Mouse (Mus musculus) hindbrain, embryonic 12.5 days (tissue): ENCODE measurements around the gene Mrpl39. TPM values are rescaled to one million over a fixed set of nuclear protein-coding genes. Genes with fewer than 3 reads are reported as not detected.

Experiments
- microRNA counts: library from miRNA; unstranded; fragments of <30 nt; microRNA quantifications from one replicate; lab custom pipeline; 2017
- microRNA-seq: library from miRNA; unstranded; fragments of <30 nt; microRNA quantifications from one replicate; pipeline ENCODE4, GENCODE M21; 2017
- polyA plus RNA-seq: library from polyadenylated mRNA; unstranded; fragments of >200 nt; fragmentation: Nextera tagmentation; extraction: Ambion mirVana; gene quantifications from 2 replicates; pipeline ENCODE4 v1.2.1, GENCODE M21; 2016

Gene Mrpl39
- polyA plus RNA-seq, 1 experiment from 2014 or later = 42.7 TPM

MicroRNA genes within 50 kb of the gene (microRNA counts, 519-probe panel; counts per million panel counts)
- 470 counts per million, percentile 58 among the panel's probes with 10 or more counts for microRNA mmu-miR-155 (lab: Ali Mortazavi, UCI)

Small RNA genes within 50 kb of the gene (microRNA-seq; reads per million reads assigned to microRNA genes)
- 209 reads per million, percentile 58 among the genes with 10 or more reads in this experiment for gene Mir155

Other genes with a start within 250 kb of the Mrpl39 start
- gene A730009L09Rik, start 220.6 kb downstream of the Mrpl39 start, polyA plus RNA-seq = not detected in 2 replicates
- gene Jam2, start 38.4 kb upstream of the Mrpl39 start, polyA plus RNA-seq = 45.3 and 47.8 TPM in 2 replicates
- gene Gabpa, start 99.2 kb upstream of the Mrpl39 start, polyA plus RNA-seq = 36.9 and 38.1 TPM in 2 replicates
- gene Atp5j, start 99.9 kb upstream of the Mrpl39 start, polyA plus RNA-seq = 660 and 698 TPM in 2 replicates